Mouse (Mus musculus) cerebral cortex, adult 2 months (tissue): ENCODE measurements around the gene Fxyd1.

Experiments
- WGBS: fragments of 180-500 bp; shearing (Covaris S2); methylation state at CpG from one replicate; pipeline ENCODE4 v1.1.7; 2018; 5-methylcytosine and 5-hydroxymethylcytosine counted together

Fxyd1 gene

GRCm38 (mm10) chr7:31051321-31052021 is 5.5 kb downstream of the Fxyd1 start, which contains the start of gene Fxyd7:
Gene Fxyd7 (minus strand): TSS chr7:31051467.
- 4% methylated on average over 28 of the region's 28 CpGs for WGBS

DNA sequence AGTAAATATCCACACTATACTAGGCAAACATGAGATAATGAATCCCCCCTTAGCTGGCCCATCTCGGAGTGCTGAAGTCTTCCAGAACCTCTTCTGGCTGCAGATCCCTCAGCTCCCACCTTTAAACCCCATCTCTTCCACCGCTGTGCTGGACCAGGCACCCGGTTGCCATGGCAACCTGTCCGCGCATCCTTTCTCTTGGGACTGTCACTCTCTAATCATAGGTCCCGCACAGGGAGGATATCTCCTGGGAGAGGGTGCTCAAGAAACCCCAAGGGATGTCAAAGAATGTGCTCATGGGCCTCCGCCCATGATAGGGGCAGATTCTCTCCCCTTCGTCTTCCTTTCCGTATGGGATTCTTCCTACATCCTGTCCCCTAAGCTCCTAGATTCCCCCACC is 6.1 kb downstream of the Fxyd1 start:
- WGBS = 3% methylated on average over 9 of the region's 9 CpGs

DNA sequence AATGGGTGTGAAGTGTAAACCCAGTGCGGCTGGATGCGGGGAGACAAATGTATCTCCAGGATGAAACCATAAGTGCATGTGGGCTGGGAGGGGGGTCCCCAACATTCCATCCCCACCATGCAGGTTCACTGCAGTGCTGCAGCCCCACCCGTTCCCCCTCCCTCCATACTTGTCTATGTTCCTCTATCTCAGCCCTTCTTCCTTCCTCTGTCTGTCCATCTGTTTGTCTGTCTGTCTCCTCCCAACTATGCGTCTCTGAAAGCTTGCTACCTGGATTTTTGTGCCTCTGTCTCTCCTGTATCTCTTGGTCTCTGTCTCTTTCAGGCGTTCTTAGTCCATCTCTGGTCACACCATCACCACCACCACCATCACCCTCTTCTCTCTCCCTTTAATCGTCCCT is 6.5 kb downstream of the Fxyd1 start:
- 1% methylated on average over 6 of the region's 6 CpGs for WGBS

- WGBS = 3% methylated on average over 15 of the region's 15 CpGs
Observed at GRCm38 (mm10) chr7:31049846-31050281, 7.1 kb downstream of the Fxyd1 start.

- 14% methylated on average over 5 of the region's 5 CpGs for WGBS
Observed at GRCm38 (mm10) chr7:31049135-31049845, 7.7 kb downstream of the Fxyd1 start.

DNA sequence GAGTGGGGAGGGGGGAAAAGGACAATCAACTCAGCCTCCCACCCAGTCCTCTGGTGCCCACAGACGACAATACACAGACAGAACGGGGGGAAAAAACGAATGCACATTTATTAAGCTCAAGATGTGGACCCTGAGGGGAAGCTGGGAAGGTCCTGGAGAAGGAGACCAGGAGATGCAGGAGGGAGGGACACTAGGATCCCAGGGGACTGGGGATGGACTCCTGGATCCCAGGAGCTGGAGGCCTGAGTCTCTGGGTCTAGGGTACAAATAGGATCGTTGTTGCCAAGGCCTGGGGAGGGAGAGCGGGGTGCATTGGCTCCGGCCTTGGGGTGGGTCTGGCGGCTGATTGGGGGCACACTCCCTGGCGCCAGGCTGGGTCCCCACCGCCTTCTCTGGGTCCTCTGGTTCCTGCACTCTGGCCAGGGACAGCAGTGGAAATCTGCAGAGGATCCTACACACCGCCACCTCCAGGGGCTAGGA is 14.5 kb downstream of the Fxyd1 start, which contains the start of gene Fxyd5:
Fxyd5 (minus strand) TSS at position 51 of the 480 bp plus-strand sequence.
- WGBS = 64% methylated on average over 10 of the region's 10 CpGs

- WGBS = 25% methylated on average over 28 of the region's 28 CpGs
Observed at GRCm38 (mm10) chr7:31041662-31042315, 15.2 kb downstream of the Fxyd1 start.

- WGBS = 67% methylated on average over 8 of the region's 8 CpGs
Observed at GRCm38 (mm10) chr7:31041023-31041407, 16.0 kb downstream of the Fxyd1 start.

GRCm38 (mm10) chr7:31040281-31041022 is 16.5 kb downstream of the Fxyd1 start:
- 84% methylated on average over 12 of the region's 12 CpGs for WGBS

GRCm38 (mm10) chr7:31039011-31039410 is 18.0 kb downstream of the Fxyd1 start:
- WGBS = 77% methylated on average over 4 of the region's 4 CpGs

GRCm38 (mm10) chr7:31037675-31038074 is 19.3 kb downstream of the Fxyd1 start:
- 64% methylated on average over 2 of the region's 2 CpGs for WGBS

DNA sequence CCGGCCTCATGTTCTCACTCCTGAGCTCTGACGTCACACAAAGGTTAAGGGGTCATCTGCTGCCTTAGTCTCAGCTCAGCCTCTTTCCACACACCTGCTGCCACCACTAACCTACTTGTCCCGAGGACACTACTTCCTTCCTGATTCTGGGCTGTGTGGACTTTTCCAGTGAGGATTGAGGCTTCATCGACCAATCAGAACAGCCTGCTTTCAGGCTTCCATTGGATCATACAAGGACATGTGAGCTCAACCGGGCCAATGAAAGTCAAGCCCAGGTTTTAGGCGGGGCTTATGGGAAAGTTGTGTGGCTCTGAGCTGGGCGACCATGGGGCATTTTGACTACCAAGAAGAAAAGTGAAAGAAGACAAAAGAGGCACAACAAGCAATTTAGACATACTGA is 20.1 kb downstream of the Fxyd1 start:
- 88% methylated on average over 7 of the region's 7 CpGs for WGBS

GRCm38 (mm10) chr7:31035291-31035690 is 21.7 kb downstream of the Fxyd1 start:
- 82% methylated on average over 11 of the region's 11 CpGs for WGBS

GRCm38 (mm10) chr7:31034789-31035188 is 22.2 kb downstream of the Fxyd1 start:
- 61% methylated on average over 11 of the region's 11 CpGs for WGBS

DNA sequence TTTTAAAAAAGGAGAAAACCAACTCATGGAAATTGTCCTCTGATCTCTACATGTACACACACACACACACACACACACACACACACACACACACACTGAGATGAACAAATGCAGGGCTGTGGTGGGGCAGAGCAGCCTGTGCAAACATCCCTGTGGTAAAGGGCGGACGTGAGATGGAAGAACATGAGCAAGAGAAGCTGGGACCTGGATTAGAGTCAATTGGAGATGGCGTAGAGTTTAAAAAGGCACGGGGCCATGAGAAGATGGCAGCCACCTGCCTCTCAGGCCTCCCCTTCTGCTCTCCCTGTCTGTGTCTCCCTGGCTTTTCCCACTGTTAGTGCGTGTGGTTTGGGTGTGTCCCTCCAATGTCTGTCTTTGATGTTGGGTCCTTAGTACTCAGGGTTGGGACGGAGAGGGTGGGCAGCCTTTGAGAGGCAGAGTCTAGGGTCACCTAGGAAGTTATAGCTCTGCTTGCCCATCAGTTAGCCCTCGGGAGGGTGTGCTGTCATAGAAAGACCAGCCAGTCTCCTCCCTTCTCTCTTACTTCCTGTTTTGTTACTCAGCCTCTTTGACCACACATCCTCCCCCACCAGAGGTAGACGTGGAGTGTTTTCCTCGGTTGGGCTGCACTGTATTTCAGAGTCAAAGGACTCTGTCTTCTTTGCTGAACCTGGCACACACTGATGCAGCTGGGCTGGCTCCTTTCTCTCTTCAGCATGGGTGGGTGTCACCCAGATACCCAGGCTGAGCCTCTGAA is 23.4 kb downstream of the Fxyd1 start:
- 64% methylated on average over 9 of the region's 9 CpGs for WGBS

GRCm38 (mm10) chr7:31031731-31032130 is 25.3 kb downstream of the Fxyd1 start:
- WGBS = 86% methylated on average over 7 of the region's 7 CpGs

DNA sequence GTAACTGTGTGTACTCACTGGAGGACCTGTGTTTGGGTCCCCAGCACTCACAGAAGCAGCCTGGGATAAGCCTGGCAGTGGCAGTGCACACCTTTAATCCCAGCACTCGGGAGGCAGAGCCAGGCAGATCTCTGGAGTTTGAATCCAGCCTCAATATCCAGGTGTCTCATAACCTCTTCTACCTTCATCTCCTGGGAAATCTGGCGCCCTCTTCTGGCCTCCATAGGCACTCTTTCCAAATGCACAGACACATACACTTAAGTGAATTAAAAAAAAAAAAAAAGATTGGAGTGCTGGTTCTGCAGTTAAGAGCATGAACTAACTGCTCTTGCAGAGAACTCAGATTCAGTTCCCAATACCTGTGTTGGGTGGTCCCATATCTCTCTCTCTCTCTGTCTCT is 26.3 kb downstream of the Fxyd1 start:
- 67% methylated on average over 2 of the region's 2 CpGs for WGBS

DNA sequence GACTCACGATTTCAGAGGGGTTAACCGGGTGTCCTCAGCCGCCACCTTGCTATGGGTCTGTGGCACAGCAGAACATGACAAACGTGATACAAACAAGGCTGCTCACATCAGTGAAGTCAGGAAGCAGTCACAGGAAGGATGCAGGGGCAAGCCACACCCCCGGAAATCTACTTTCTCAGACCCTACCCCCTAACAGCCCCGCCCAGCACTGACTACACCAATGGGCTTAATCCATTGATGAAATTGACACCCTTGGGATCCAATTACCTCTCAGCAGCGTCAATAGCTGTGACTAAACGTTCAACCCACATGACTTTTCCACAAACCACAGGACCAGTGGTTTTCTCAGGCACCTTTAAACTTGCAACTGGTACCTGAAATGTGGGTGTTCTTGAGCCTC is 28.4 kb downstream of the Fxyd1 start:
- 79% methylated on average over 8 of the region's 8 CpGs for WGBS

- WGBS = 29% methylated on average over 10 of the region's 10 CpGs
Observed at GRCm38 (mm10) chr7:31017104-31017901, 39.7 kb downstream of the Fxyd1 start.

DNA sequence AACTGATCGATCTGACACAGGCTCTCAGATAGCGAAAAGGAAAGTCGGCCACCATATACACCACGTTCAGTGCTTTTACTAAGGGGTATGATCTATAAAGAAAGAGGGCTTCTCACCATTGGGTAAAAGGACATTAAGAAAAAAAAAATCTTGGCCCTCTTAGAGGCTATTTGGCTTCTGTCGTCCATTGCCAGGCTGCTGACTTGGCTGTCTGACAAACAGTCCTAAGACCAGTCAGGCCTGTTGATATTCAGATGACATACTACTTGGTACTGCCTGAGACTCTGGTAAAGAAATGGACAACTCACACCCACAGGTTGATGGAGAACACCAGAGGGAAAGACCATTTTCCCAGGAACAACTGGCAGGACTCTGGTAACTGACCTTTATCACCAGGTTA is 44.0 kb downstream of the Fxyd1 start:
- WGBS = 69% methylated on average over 5 of the region's 5 CpGs
